Comparison of ENCODE assay signal across 17 mouse cellular contexts in genomic region chr19:25315993-25316392, GRCm38 (mm10).
DNase-seq lines count a peak whose midpoint lies in the region; ATAC-seq and TF ChIP-seq lines count a peak whose summit lies in the region.
"Had no signal": no experiment of that assay in that cellular context is flagged by ENCODE, and none has a peak within 500 bp of the region (broad histone marks: within the 10 kb centered on the region; RNA-seq: fewer than 3 reads in every experiment).

No protein-coding gene starts in this region.

- intact Hi-C loops in heart, postnatal 10 days (cut with DNase I): loop anchor here (5.0 kb wide), 1 partner anchor 79 kb away; the partner anchor contains the start of gene Kank1

- no peaks in the 10 kb centered on the region for H3K27me3 ChIP-seq in heart, embryonic 10.5 days (ENCODE audit: insufficient read depth, poor library complexity, severe bottlenecking)
- H3K27me3 ChIP-seq in hindbrain, postnatal 0 days (ENCODE audit: insufficient read depth, low read length): no peaks in the 10 kb centered on the region
- H3K27me3 ChIP-seq in hindbrain, embryonic 14.5 days (ENCODE audit: control insufficient read depth, insufficient read depth, low read length): no peaks in the 10 kb centered on the region
- H3K27me3 ChIP-seq in cerebellum, adult 2 months (ENCODE audit: control insufficient read depth, insufficient read depth, low read length): no peaks in the 10 kb centered on the region
- H3K27me3 ChIP-seq: forebrain, embryonic 15.5 days; limb, embryonic 13.5 days had no signal

- DNase-seq in heart, embryonic 10.5 days (ENCODE audit: low spot score): peak; percentile 70
- DNase-seq in heart, postnatal 10 days: no peak
- DNase-seq in hindbrain, postnatal 0 days (ENCODE audit: low spot score): no peak
- no peak for DNase-seq in hindbrain, embryonic 14.5 days (ENCODE audit: low spot score)
- DNase-seq in spleen, postnatal 36 days (ENCODE audit: low spot score in 2 of 2): peak; percentile 12 to 23
- DNase-seq in spleen, adult 12 weeks (ENCODE audit: low spot score): no peak
- DNase-seq in cerebellum, adult 2 months: no peak
- no peak for DNase-seq in ovary, postnatal 10 days (ENCODE audit: low spot score)
- DNase-seq: cerebellum, adult 11-12 months; cerebellum, postnatal 25 days; embryo, embryonic 11 days; gastrocnemius, postnatal 36 days; kidney, adult 11 months had no signal

- H3K4me3 ChIP-seq in heart, embryonic 10.5 days: no peak overlapping the region
- no peak overlapping the region for H3K4me3 ChIP-seq in hindbrain, postnatal 0 days (ENCODE audit: low read length)
- H3K4me3 ChIP-seq in hindbrain, embryonic 14.5 days (replicated peaks; ENCODE audit: low read length): no peak overlapping the region
- H3K4me3 ChIP-seq in cerebellum, adult 2 months (replicated peaks; ENCODE audit: insufficient read depth, low read depth, low read length): no peak overlapping the region
- H3K4me3 ChIP-seq: forebrain, embryonic 15.5 days; limb, embryonic 13.5 days had no signal

- peaks cover 48% of the 10 kb centered on the region for H3K4me1 ChIP-seq in heart, embryonic 10.5 days
- peaks cover 5% of the 10 kb centered on the region; the same call in 1 of the 2 replicates for H3K4me1 ChIP-seq in hindbrain, postnatal 0 days (ENCODE audit: insufficient read depth, low read length)
- 0 out of 2 replicates have a peak, but pooled peaks cover 5% of the 10 kb centered on the region for H3K4me1 ChIP-seq in hindbrain, embryonic 14.5 days (replicated peaks; ENCODE audit: control insufficient read depth, insufficient read depth, low read length)
- H3K4me1 ChIP-seq in cerebellum, adult 2 months (ENCODE audit: control insufficient read depth, insufficient read depth, low read length): no peaks in the 10 kb centered on the region; the same call in 1 of the 2 replicates
- H3K4me1 ChIP-seq: forebrain, embryonic 15.5 days had no signal

- no peak overlapping the region for H3K9ac ChIP-seq in hindbrain, postnatal 0 days (replicated peaks; ENCODE audit: low read length)
- no peak overlapping the region for H3K9ac ChIP-seq in hindbrain, embryonic 14.5 days
- H3K9ac ChIP-seq: forebrain, embryonic 15.5 days; limb, embryonic 13.5 days; liver, embryonic 14.5 days had no signal

- 85% methylated on average over 5 of the region's 5 CpGs for WGBS in heart, embryonic 10.5 days
- WGBS in hindbrain, postnatal 0 days: 87% methylated on average over 5 of the region's 5 CpGs
- WGBS in hindbrain, embryonic 14.5 days: 92% methylated on average over 5 of the region's 5 CpGs
- WGBS in cerebellum, adult 2 months: 85% methylated on average over 5 of the region's 5 CpGs

- no peak for TF ChIP-seq CTCF in hindbrain, postnatal 0 days (IDR thresholded peaks at IDR 0.05; ENCODE audit: low read depth)
- TF ChIP-seq CTCF in cerebellum, adult 2 months (IDR thresholded peaks at IDR 0.05; ENCODE audit: borderline replicate concordance, insufficient read depth, low read depth, low read length): no peak

- H3K4me2 ChIP-seq in hindbrain, postnatal 0 days (ENCODE audit: low read depth, low read length): no peak overlapping the region
- no peak overlapping the region for H3K4me2 ChIP-seq in hindbrain, embryonic 14.5 days (replicated peaks)
- H3K4me2 ChIP-seq: forebrain, embryonic 15.5 days; limb, embryonic 13.5 days had no signal

- no peak for ATAC-seq in hindbrain, postnatal 0 days
- no peak for ATAC-seq in hindbrain, embryonic 14.5 days (ENCODE audit: low FRiP score)
- ATAC-seq: forebrain, embryonic 15.5 days; midbrain, embryonic 16.5 days had no signal

- no peaks in the 10 kb centered on the region for H3K36me3 ChIP-seq in heart, embryonic 10.5 days
- no peaks in the 10 kb centered on the region for H3K36me3 ChIP-seq in hindbrain, postnatal 0 days (ENCODE audit: insufficient read depth, low read length)
- H3K36me3 ChIP-seq in hindbrain, embryonic 14.5 days (replicated peaks; ENCODE audit: control insufficient read depth, insufficient read depth): no peaks in the 10 kb centered on the region
- H3K36me3 ChIP-seq: forebrain, embryonic 15.5 days; limb, embryonic 13.5 days had no signal

- H3K9me3 ChIP-seq in heart, embryonic 10.5 days: no peaks in the 10 kb centered on the region
- no peaks in the 10 kb centered on the region for H3K9me3 ChIP-seq in hindbrain, postnatal 0 days (ENCODE audit: low read length)
- H3K9me3 ChIP-seq in hindbrain, embryonic 14.5 days (ENCODE audit: control insufficient read depth, low read length): no peaks in the 10 kb centered on the region
- H3K9me3 ChIP-seq: forebrain, embryonic 15.5 days; limb, embryonic 13.5 days had no signal

- TF ChIP-seq POLR2A in cerebellum, adult 2 months (IDR thresholded peaks at IDR 0.05; ENCODE audit: borderline replicate concordance, insufficient read depth, low read length): no peak

- H3K27ac ChIP-seq in heart, embryonic 10.5 days: no peak overlapping the region; the same call in 1 of the 2 replicates
- H3K27ac ChIP-seq in hindbrain, postnatal 0 days: 0 out of 2 replicates have a peak overlapping the region, but pooled peaks have one; percentile 13
- no peak overlapping the region for H3K27ac ChIP-seq in hindbrain, embryonic 14.5 days
- no peak overlapping the region for H3K27ac ChIP-seq in cerebellum, adult 2 months (ENCODE audit: insufficient read depth, low read length)
- H3K27ac ChIP-seq: forebrain, embryonic 15.5 days; limb, embryonic 13.5 days; liver, embryonic 14.5 days had no signal

Comparison
In these comparisons a context has a peak if more than half of its experiments do, and no peak if none do; other contexts are left out.
1. DNase-seq: peak in heart, embryonic 10.5 days (single experiment) and spleen, postnatal 36 days (2 of 2); none in heart, postnatal 10 days (0 of 2), hindbrain, postnatal 0 days (single experiment), hindbrain, embryonic 14.5 days (single experiment), spleen, adult 12 weeks (single experiment), cerebellum, adult 2 months (0 of 2) and ovary, postnatal 10 days (single experiment).